Mouse (Mus musculus): Measurements from ENCODE around the gene Fryl.
A peak's percentile ranks its signal among the peaks of the same experiment; 100 is the strongest.

Gene Fryl

DNA sequence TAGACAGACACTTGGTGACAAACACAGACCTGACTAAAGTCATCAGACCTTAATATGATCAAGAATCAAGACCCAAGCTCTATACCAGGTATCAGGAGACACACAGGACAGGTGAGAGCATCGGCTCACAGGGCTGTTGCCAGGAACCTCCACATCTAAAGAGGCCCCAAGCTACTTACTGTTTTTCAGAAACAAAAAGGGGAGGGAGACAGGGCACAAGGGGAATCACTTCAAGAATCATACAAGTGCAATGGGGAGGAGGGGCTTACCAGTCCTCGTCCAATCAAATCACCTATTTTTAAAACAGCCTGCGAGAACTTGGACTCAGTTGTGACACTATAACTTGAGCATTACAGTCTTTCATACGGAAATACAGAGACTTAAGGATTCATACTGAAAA is 38.4 kb downstream of the Fryl start:
- DNase-seq, result no peak

- no peak for DNase-seq
Observed at GRCm38 (mm10) chr5:73217116-73217515, 39.3 kb downstream of the Fryl start.

GRCm38 (mm10) chr5:73216014-73216413 is 40.4 kb downstream of the Fryl start:
- no peak for DNase-seq

- no peak for DNase-seq
Observed at GRCm38 (mm10) chr5:73212446-73212845, 44.0 kb downstream of the Fryl start.

- no peak for DNase-seq
Observed at GRCm38 (mm10) chr5:73211961-73212360, 44.5 kb downstream of the Fryl start.

DNA sequence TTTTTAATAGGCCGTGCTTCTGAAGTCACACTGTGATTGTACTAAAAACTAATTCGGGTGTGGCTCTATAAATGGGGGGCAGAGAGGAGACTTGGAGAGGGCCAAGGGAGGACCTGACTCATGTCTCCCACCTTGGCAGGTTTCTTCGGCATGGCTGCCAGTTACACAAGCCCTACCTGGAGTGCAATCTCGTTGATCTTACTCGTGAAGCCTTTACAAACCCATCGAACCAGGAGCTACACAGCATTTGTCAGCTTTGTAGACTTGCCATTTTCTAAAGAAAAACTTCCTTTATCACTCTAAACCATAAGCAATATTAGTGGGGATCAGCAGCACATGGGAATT is 45.5 kb downstream of the Fryl start:
- DNase-seq, result no peak

- DNase-seq, result no peak
Observed at GRCm38 (mm10) chr5:73210127-73210970, 46.1 kb downstream of the Fryl start.

GRCm38 (mm10) chr5:73209201-73210096 is 47.0 kb downstream of the Fryl start:
- DNase-seq, result peak; percentile 37 to 48

DNA sequence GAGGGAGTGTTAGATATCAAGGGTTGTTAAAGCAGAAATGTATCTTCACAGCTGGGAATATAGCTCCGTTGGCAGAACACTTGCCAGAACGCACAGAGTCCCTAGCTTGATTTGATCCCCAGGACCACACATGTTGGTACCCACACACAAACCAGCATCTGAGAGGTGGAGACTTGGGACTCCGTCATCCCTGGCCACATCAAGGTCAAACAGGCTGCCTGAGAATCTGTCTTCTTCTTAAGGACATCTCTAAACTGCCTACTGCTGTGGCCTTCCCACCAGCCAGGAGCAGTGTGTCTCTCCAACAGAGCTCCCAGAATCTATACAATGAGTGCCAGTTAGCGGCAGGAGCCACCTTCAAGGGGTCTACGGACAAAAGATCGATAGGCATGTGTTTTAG is 47.8 kb downstream of the Fryl start:
- peak in 1 of 2 experiments; percentile 20 for DNase-seq

DNA sequence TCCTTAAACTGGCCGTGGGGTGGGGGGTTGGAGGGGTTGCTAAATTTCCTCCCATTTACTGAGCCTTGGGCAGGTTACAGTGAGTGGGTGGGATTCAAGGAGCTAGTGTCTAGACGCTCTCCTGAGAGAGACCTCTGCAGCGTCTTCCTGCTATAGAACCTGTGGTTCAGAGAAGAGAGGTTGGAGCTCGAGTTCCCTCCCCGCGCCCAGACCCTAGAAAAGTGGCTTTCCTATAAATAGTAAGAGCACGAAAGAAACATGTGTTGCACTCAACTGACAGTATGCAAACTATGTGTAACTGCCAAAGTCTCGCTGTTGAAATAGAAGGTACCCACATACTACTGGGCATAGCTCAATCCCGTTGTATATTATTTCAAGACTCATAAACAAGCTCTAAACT is 49.7 kb downstream of the Fryl start:
- DNase-seq, result peak; percentile 54 to 65

DNA sequence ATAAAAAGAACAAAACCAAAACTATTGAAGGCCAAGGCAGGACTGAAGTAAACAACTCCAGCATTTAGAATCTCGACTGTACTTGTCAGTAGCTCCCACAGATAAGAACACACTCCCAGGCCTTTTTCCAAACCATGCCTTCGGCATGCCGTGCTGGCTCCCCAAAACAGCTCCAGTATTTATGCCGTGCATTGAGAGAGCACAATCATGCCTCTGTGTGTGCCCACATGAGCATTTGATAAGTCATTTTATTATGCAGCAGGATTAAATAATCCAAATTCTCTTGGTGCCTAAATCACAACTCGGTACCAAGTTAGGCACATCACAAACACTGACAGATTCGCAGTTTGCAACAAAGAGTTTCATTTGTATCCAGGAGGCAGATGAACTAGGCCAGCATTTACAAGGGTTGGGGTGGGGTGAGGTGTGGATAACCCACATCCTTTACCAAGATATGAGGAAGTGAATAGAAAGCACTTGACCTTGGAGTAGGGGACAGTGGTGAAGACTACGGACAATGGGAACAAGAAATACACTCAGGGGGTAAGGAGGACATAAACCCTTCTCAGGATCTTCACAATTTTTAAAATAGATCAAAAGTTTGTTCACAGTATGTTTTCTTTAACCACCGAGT is 50.3 kb downstream of the Fryl start:
- DNase-seq, result peak; percentile 20 to 45

- DNase-seq, result no peak
Observed at GRCm38 (mm10) chr5:73205050-73205449, 51.4 kb downstream of the Fryl start.

GRCm38 (mm10) chr5:73202498-73202897 is 53.9 kb downstream of the Fryl start:
- DNase-seq, result no peak

DNA sequence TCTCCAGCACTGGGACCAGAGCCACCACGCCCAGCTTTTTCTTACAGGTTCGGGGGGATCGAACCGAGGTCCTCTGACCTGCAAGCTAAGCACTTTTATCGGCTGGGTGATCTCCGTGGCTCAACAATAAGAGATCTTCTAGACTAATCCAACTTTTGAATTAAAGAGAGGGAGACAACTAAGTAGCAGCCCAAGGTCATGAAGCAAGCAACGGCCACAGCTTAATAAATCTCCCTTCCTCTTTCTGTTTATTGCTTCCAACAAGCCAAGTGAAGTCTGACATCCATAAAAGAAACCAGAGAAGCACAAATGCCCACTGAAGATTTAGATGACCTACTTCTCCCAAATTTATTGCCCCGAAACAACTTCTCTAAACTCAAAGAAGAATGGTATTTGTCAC is 54.3 kb downstream of the Fryl start:
- no peak for DNase-seq

DNA sequence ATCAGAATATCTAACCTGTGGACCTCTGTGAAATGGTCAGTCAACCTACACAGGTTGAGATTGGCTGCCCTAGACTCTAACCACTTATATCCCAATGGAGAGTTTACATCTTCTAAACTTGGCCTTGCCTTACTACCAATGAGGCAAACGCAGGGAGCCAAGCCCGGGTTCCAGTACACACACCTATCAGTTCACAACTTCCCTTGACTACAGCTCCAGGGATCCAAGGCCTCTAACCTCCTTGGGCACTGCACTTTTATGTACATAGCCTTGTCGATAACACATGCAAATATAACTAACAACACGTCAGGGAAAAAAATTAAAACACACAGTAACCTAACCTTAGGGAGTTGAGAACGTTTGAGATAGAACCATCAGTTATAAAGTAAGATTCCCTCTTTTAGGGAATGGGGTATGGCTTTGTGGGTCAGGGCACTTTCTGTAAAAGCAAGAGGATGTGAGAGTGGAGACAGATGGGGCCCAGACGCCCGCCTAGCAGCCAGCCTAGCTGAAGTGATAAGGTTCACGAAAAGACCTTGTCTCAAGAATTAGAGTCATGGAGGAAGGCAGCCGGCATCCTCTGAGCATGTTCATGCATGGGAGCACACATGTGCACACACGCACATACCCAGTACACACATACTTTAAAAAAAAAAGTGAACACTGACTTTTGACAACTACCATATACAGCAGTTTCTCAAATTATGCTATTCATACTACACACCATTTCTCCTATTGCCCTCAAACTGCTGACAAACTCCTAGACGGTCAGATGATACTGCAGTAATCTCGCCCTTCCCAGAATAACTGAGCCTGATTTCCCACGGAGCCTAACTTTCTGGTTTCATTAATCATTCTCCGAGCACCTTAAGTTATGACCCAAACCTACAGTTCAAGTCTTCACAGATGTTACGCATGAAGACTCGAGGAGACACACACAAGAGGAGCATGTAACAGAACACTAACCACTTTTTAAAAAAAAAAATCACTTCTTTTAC is 55.7 kb downstream of the Fryl start:
- DNase-seq, result no peak

- DNase-seq, result no peak
Observed at GRCm38 (mm10) chr5:73199586-73199985, 56.8 kb downstream of the Fryl start.

DNA sequence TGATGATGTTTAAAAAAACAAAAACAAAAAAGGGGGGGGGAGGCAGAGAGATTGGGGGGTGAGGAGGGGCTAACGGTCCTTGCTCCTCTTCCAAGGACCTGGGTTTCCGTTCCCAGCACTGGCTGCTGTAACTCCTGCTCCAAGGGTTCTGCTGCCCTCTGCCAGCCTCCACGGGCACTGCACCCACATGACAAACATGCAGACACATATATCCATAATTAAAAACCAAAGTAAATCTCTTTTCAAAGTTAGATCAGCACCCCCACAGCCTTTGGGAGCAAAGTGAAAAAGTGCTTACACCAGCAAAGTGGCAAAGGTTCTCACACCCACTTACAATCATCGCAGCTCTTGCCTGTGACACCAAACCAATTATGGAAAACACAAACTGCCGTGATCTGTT is 57.7 kb downstream of the Fryl start:
- peak; percentile 31 to 36 for DNase-seq

GRCm38 (mm10) chr5:73197796-73198195 is 58.6 kb downstream of the Fryl start:
- no peak for DNase-seq

DNA sequence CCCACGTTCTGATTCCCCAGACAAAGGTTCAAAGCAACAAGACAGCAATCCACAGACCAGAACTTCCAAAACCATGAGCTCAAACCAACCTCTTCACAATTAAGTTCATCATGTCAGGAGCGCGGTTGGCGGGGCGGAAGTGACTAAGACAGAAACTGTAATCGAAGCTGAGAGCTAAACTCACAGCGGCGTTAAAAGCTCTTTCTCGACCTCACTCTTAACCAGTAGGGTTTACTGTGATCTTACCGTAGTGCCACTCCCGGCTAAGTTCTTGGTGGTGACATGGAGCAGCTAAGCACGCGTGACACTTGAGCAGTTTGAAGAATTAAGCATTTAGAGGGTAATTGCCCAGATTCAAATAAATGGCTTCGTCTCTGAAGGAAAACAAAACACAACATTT is 61.7 kb downstream of the Fryl start:
- DNase-seq, result no peak

DNA sequence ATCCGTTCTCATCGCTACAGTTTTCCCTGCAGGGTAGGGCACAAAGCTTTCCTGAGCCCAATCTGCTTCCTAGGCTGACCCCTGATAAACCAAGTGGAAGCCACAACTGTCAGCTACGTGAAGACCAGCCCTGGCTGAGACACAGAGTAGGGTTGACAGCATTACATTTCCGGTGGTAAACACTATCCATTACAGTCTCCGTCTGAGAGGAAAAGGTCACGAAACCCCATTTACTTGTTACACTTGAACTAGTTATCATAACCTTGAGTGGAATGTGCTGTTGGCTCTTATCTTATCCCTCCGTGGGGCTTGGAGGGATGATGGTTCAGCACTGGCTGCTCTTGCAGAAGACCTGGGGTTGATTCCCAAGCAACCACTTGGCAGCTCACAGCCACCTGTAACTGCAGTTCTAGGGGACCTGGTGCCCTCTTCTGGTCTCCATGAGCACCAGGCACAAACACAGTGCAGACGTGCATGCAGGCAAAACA is 62.3 kb downstream of the Fryl start:
- peak in 1 of 2 experiments; percentile 12 for DNase-seq

DNA sequence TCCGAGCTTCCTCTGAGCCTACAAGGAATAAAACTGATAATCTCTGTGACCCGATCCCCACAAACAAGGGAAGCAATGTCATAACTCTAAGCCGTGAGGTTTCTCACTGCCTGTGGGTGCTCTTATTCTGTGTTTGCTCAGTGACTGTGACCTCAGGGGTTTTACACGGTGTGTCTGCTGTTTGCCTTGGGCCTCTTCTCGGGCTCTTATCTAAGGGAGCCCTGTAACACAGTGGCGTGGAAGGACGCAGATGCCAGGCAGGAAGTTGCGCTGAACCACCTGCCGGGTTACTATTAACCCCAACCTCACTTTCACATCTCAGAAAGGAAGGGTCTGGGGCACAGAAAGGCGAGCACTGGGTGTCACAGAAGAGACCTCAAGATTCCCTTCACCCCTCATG is 62.8 kb downstream of the Fryl start:
- no peak for DNase-seq
